Mouse (Mus musculus): ENCODE results near the gene Entpd7.
A peak's percentile ranks its signal among the peaks of the same experiment; 100 is the strongest.

The Entpd7 gene

GRCm38 (mm10) chr19:43761543-43762256 is 72.2 kb downstream of the Entpd7 start:
- H3K9me3 ChIP-seq (ENCODE audit: low read length), result no peaks in the 10 kb centered on the region
- H3K36me3 ChIP-seq (ENCODE audit: insufficient read depth, low read length), result no peaks in the 10 kb centered on the region
- no peaks in the 10 kb centered on the region for H3K4me1 ChIP-seq (replicated peaks; ENCODE audit: low read depth, low read length)
- TF ChIP-seq POU5F1 (IDR thresholded peaks at IDR 0.05; ENCODE audit: borderline replicate concordance, low read length), result no peak
- TF ChIP-seq CTCF (conservative IDR thresholded peaks at IDR 0.05; ENCODE audit: low read length), result peak; percentile 55
- H3K27me3 ChIP-seq (ENCODE audit: insufficient read depth, low read length), result no peaks in the 10 kb centered on the region
- no peak overlapping the region for H3K4me3 ChIP-seq (replicated peaks; ENCODE audit: low read length)

- no peaks in the 10 kb centered on the region for H3K36me3 ChIP-seq (ENCODE audit: insufficient read depth, low read length)
- no peaks in the 10 kb centered on the region for H3K9me3 ChIP-seq (ENCODE audit: low read length)
- no peak for TF ChIP-seq POU5F1 (IDR thresholded peaks at IDR 0.05; ENCODE audit: borderline replicate concordance, low read length)
- TF ChIP-seq CTCF (conservative IDR thresholded peaks at IDR 0.05; ENCODE audit: low read length), result no peak
- TF ChIP-seq NANOG (IDR thresholded peaks at IDR 0.05; ENCODE audit: borderline replicate concordance, low read length), result no peak
- H3K27me3 ChIP-seq (ENCODE audit: insufficient read depth, low read length), result no peaks in the 10 kb centered on the region
- H3K4me1 ChIP-seq (replicated peaks; ENCODE audit: low read depth, low read length), result no peaks in the 10 kb centered on the region
- H3K4me3 ChIP-seq (replicated peaks; ENCODE audit: low read length), result no peak overlapping the region
Observed at GRCm38 (mm10) chr19:43762410-43762809, 72.9 kb downstream of the Entpd7 start.

GRCm38 (mm10) chr19:43766451-43766850 is 77.0 kb downstream of the Entpd7 start:
- Histone ChIP-seq H3K27me3 (ENCODE audit: insufficient read depth, low read length) (no peaks in the 10 kb centered on the region), H3K9me3 (ENCODE audit: low read length) (no peaks in the 10 kb centered on the region), H3K36me3 (ENCODE audit: insufficient read depth, low read length) (no peaks in the 10 kb centered on the region), H3K4me3 (replicated peaks; ENCODE audit: low read length) (no peak overlapping the region), H3K4me1 (replicated peaks; ENCODE audit: low read depth, low read length) (no peaks in the 10 kb centered on the region)
- TF ChIP-seq NANOG (IDR thresholded peaks at IDR 0.05; ENCODE audit: borderline replicate concordance, low read length) (no peak), POU5F1 (IDR thresholded peaks at IDR 0.05; ENCODE audit: borderline replicate concordance, low read length) (no peak), CTCF (conservative IDR thresholded peaks at IDR 0.05; ENCODE audit: low read length) (no peak)

- H3K4me3 ChIP-seq (replicated peaks; ENCODE audit: low read length), result no peak overlapping the region
- no peaks in the 10 kb centered on the region for H3K4me1 ChIP-seq (replicated peaks; ENCODE audit: low read depth, low read length)
- H3K27me3 ChIP-seq (ENCODE audit: insufficient read depth, low read length), result no peaks in the 10 kb centered on the region
- no peaks in the 10 kb centered on the region for H3K9me3 ChIP-seq (ENCODE audit: low read length)
- TF ChIP-seq NANOG (IDR thresholded peaks at IDR 0.05; ENCODE audit: borderline replicate concordance, low read length) (peak; percentile 45; the same call in 1 of the 2 replicates), POU5F1 (IDR thresholded peaks at IDR 0.05; ENCODE audit: borderline replicate concordance, low read length) (no peak)
- no peaks in the 10 kb centered on the region for H3K36me3 ChIP-seq (ENCODE audit: insufficient read depth, low read length)
Observed at GRCm38 (mm10) chr19:43767549-43768322, 78.3 kb downstream of the Entpd7 start.

GRCm38 (mm10) chr19:43769366-43769960 is 80.0 kb downstream of the Entpd7 start:
- no peak overlapping the region for H3K4me3 ChIP-seq (replicated peaks; ENCODE audit: low read length)
- no peaks in the 10 kb centered on the region for H3K4me1 ChIP-seq (replicated peaks; ENCODE audit: low read depth, low read length)
- no peaks in the 10 kb centered on the region for H3K9me3 ChIP-seq (ENCODE audit: low read length)
- no peaks in the 10 kb centered on the region for H3K27me3 ChIP-seq (ENCODE audit: insufficient read depth, low read length)
- TF ChIP-seq NANOG (IDR thresholded peaks at IDR 0.05; ENCODE audit: borderline replicate concordance, low read length), result no peak
- no peak for TF ChIP-seq CTCF (conservative IDR thresholded peaks at IDR 0.05; ENCODE audit: low read length)
- no peak for TF ChIP-seq POU5F1 (IDR thresholded peaks at IDR 0.05; ENCODE audit: borderline replicate concordance, low read length)
- H3K36me3 ChIP-seq (ENCODE audit: insufficient read depth, low read length), result no peaks in the 10 kb centered on the region

- Histone ChIP-seq H3K4me1 (replicated peaks; ENCODE audit: low read depth, low read length) (no peaks in the 10 kb centered on the region), H3K9me3 (ENCODE audit: low read length) (no peaks in the 10 kb centered on the region), H3K27me3 (ENCODE audit: insufficient read depth, low read length) (no peaks in the 10 kb centered on the region), H3K4me3 (replicated peaks; ENCODE audit: low read length) (no peak overlapping the region), H3K36me3 (ENCODE audit: insufficient read depth, low read length) (no peaks in the 10 kb centered on the region)
- no peak for TF ChIP-seq NANOG (IDR thresholded peaks at IDR 0.05; ENCODE audit: borderline replicate concordance, low read length)
Observed at GRCm38 (mm10) chr19:43770584-43770983, 81.1 kb downstream of the Entpd7 start.

- H3K27me3 ChIP-seq (ENCODE audit: insufficient read depth, low read length), result no peaks in the 10 kb centered on the region
- no peaks in the 10 kb centered on the region for H3K9me3 ChIP-seq (ENCODE audit: low read length)
- TF ChIP-seq NANOG (IDR thresholded peaks at IDR 0.05; ENCODE audit: borderline replicate concordance, low read length) (no peak), CTCF (conservative IDR thresholded peaks at IDR 0.05; ENCODE audit: low read length) (no peak)
- H3K36me3 ChIP-seq (ENCODE audit: insufficient read depth, low read length), result no peaks in the 10 kb centered on the region
- no peaks in the 10 kb centered on the region for H3K4me1 ChIP-seq (replicated peaks; ENCODE audit: low read depth, low read length)
- no peak overlapping the region for H3K4me3 ChIP-seq (replicated peaks; ENCODE audit: low read length)
Observed at GRCm38 (mm10) chr19:43771499-43771969, 82.1 kb downstream of the Entpd7 start.

- Histone ChIP-seq H3K36me3 (ENCODE audit: insufficient read depth, low read length) (no peaks in the 10 kb centered on the region), H3K4me3 (replicated peaks; ENCODE audit: low read length) (no peak overlapping the region), H3K9me3 (ENCODE audit: low read length) (no peaks in the 10 kb centered on the region), H3K27me3 (ENCODE audit: insufficient read depth, low read length) (no peaks in the 10 kb centered on the region), H3K4me1 (replicated peaks; ENCODE audit: low read depth, low read length) (no peaks in the 10 kb centered on the region)
- TF ChIP-seq NANOG (IDR thresholded peaks at IDR 0.05; ENCODE audit: borderline replicate concordance, low read length), result no peak
- no peak for TF ChIP-seq CTCF (conservative IDR thresholded peaks at IDR 0.05; ENCODE audit: low read length)
- no peak for TF ChIP-seq POU5F1 (IDR thresholded peaks at IDR 0.05; ENCODE audit: borderline replicate concordance, low read length)
Observed at GRCm38 (mm10) chr19:43772311-43772710, 82.8 kb downstream of the Entpd7 start.

Data from E14TG2a.4 (cell line).